Mouse (Mus musculus): Measurements from ENCODE around the gene Parp6.

The Parp6 gene

DNA sequence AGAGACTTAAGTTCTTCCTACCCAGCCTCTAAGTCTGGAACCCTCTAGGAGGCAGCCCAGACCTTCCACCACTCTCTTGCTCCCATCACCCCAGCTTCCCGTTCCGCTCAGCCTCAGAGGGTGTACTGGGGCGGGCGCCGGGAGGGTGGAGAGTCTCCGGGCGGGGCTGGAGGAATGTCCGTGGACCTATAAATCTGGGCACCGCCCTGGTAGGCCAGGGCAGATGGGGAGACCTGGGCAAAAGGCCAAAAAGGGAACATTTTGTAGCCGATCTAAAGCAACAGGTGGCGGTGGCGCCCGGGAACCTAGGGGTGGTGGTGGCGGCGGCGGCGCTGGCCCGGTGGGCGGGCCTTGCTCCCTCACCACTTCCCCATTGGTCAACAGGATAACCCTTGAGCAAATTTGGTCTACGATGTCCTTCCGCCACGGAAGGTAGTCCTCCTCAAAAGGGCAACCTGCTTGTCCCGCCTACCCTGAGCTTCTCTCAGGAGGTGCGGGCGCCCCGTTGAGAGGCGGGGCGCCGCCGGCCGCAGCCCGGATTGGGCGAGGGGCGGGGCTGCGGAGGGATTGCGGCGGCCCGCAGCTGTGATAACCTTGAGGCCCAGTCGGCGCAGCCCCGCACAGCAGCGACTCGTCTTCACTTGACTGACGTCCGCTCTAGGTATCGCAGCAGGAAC is 39.0 kb downstream of the Parp6 start, which contains the start of gene Pkm:
Gene Pkm, plus strand, starts transcription at position 411 of the 677 bp plus-strand sequence.
- DNase-seq (ENCODE audit: low spot score in 2 of 2) = peak; percentile 92 to 97

DNA sequence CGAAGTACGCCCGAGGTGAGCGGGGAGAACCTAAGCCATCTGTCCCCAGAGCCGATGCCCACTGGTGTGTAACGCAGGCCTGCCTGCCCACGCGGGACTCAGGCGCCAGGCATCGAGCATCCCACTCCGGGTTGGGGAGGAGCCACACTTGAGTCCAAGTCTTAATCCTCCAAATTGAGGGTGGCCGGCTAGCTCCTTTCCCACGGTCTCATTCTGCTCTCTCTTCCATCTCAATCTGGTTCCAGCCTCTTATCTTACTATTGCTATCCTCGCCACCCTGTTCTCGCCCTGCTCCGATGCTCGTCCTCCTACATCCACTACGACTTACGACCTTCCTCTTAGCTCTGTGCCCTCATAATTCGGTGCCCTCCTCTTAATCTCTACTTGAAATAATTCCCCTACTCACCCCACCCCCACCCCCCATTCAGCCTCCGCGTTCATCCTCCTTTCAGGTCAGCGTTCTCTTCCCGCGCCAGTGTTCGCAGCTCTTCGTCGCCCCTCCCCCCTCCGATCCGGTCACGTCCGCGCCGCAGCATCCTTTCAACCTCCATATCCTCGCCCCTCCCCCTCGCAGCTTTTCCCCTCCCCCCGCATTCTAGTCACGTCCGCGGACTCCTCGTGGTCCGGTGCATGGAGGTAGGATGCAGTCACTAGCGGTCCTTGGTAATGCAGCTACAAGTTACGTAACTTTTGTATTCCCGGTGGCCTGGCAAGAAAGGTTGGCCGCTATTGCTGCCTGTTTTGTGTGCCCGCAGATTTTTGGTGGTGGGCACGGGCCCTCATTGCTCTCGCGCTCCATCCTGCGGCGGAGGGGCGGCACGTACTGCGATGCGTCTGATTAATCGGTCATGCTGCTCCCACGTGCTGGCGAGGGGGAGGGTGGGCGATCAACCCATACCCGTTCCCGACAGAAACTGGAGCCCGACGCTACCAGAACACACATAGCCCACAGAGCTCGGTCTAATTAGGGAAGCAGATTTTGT is 39.8 kb downstream of the Parp6 start:
- peak; percentile 60 to 68 for DNase-seq (ENCODE audit: low spot score in 2 of 2)

DNA sequence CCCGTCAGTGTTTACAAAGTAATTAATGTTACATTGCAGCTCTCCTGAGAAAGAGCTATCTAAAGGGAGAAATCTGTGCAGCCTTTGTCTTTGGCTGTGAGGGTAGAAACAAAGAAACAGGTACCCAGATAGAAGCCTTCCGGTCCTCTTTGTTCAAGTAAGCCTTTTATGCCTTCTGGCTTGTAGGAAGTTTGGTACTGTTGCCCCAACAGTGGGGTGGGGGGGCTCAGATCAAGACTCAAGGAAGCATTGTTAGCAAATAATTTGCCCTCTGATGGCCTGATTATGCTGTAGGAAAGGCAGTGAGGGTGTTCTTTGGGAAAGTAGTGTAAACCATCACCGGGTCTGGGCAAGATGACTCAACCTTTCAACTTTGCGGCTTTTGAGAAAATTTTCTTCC is 41.1 kb downstream of the Parp6 start:
- DNase-seq (ENCODE audit: low spot score in 2 of 2) = no peak

DNA sequence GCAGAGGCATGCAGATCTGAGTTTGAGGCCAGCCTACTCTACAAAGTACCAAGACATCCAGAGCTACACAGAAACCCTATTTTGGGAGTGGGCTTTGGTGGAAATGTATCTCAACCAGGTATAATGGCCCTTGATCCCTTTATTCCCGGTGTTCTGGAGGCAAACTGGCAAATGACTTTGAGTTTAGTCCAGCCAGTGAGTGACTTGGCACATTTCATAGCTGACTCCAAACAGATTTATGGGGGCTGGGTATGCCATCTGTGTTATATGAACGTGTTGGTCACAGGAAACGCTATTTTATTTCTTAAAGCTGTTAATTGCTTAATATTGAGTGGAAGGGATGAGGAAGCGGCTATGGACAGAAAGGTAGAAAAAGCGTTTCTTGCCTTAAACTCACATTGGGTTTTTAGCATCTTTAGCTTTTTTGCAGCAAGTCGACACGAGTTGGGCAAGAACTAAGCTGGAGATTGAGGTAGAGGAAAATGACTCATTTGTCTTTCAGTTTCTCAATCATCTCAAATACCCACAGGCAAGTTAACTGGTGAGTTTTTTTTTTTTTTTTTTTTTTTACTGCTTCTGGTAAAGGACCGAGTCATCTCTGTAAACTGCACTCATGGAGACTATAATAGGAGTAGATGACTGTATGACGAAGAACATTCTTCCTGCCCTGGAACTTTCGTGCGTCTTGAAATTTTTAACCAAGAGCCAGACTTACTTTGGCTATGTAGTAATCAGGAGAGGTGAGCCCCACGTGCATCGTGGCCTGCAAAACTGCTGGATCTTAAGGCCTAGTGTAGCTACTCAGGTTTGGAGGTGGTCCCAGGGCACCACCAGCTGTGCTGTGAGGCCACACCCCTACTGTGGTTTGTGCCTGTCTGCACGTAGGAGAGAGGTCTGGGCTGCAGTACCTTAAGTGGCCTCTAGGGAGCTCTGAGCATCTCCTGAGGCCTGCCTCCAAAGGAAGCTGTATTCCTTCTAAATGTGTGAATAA is 42.2 kb downstream of the Parp6 start:
- DNase-seq (ENCODE audit: low spot score in 2 of 2) = peak; percentile 74 to 81

DNA sequence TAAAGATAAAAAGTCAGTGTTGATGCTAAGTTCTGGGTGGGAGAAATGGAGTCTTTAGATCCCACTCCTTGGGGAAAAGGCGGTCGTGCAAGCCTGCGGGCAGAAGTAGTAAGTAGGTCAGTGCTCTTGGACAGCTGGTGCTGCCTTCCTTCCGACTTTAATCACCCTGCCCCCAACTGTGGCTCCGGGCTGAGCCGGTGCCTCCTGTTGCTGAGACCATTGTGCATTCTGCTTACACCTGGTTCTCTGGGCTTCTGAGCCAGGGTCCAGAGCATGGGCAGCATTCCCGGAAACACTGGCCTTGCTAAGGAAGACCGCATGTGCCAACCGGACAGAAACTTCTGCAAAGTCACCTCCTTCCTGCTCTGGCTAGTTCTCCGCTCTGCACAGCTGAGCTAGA is 43.3 kb downstream of the Parp6 start:
- DNase-seq (ENCODE audit: low spot score in 2 of 2) = no peak

- DNase-seq (ENCODE audit: low spot score in 2 of 2) = no peak
Measured at GRCm38 (mm10) chr9:59661298-59661975, 44.4 kb downstream of the Parp6 start.

DNA sequence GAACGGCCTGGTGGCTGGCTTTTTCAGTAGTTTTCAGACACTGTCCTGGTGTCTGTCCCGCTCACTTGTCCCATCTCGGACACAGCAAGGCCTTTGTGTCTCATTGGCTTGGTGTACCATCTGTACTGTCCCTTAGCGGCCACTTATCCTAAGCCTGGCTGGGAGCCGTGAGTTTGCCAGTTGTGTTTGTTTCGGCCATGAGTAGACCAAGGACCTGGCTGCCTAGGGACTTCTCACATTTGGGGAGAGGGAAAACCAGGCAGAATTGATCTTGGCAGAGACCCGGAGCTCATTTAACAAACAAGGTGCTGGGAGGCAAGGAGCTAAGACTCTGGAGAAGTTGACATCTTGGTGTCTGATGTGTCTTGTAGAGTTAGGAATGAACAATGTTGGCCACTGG is 46.1 kb downstream of the Parp6 start:
- no peak for DNase-seq (ENCODE audit: low spot score in 2 of 2)

GRCm38 (mm10) chr9:59663957-59664356 is 46.9 kb downstream of the Parp6 start:
- DNase-seq (ENCODE audit: low spot score in 2 of 2) = no peak

DNA sequence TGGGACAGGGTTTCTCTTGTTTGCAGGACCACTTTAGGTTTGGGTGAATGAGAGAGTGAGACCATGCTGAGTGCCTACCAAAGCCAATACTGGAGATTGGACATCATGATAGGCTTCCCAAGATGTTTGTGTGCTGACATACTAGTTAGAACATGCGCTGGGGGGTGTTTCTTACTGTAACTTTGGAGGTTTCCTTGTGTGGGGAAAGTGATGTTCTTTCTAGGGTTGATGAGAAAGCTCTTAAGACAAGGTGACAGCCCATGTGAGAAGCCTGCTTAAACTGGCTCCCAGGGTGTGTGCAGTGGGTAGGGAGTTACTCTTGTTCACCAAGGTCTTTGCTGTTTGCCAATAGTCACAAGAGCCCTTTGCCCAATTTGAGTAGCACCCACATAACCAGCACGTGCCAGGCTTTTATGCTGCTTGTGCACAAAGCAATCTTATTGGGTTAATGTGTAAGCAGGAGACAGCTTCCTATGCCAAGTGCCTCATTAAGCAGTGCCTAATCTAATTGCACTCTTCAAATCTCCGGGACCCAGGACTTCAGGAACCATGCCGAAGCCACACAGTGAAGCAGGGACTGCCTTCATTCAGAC is 47.7 kb downstream of the Parp6 start:
- no peak for DNase-seq (ENCODE audit: low spot score in 2 of 2)

- DNase-seq (ENCODE audit: low spot score in 2 of 2) = no peak
Measured at GRCm38 (mm10) chr9:59666016-59666415, 48.9 kb downstream of the Parp6 start.

DNA sequence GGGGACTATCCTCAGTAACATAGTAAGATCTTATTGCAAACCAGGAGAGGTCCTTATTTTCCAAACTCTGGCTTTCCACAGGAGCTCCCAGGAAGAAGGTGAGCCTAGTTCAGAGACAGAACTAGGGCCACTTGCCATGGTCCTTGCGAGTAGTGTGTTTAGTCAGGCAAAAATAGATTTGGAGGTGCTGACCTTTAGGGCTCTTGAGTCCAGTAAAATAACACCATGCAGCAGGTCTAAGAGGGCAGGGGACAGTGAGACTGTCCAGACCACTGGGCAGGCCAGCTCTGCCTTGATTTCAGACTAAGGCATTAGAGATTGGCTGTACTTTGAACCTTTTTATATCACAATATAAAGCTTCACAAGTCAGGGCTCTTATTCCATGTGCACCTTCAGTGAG is 49.7 kb downstream of the Parp6 start:
- DNase-seq (ENCODE audit: low spot score in 2 of 2) = no peak

DNA sequence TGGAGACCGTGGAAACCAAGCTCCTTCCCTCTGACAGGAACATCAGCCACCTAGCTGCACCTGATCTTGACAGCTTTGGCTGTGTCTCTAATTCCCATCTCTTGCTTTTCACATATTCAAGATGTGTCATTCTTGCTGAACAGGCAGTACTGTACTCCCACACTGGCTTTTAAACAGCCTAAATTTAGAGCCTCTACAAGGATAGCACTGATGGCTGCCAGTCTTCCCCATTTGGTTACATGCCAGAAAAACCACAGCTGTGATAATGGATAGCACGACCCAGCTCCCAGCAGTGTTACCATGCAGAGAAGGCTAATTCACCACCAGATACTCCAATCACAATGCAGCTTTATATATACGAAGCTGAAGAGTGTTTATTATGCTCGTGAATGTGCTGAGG is 50.2 kb downstream of the Parp6 start:
- no peak for DNase-seq (ENCODE audit: low spot score in 2 of 2)

DNA sequence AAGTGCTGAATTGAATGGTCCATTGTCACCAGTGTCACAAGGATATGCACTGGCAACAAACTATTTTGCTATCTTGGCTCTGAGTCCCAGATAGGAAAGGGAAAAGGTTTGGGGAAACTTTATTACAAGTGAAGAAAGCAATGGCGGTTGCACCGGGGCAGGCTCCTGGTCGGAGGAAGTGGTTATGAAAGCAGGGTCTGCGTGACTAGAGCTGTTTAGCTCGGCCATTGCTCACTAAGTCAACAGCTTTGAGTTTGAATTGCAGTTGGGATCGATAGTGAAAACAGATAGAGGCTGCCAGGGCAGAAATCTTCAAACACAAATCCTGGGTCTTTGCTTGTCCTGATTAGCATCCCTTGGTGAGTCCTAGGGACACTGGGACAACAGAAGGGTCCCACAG is 50.8 kb downstream of the Parp6 start:
- no peak for DNase-seq (ENCODE audit: low spot score in 2 of 2)

DNA sequence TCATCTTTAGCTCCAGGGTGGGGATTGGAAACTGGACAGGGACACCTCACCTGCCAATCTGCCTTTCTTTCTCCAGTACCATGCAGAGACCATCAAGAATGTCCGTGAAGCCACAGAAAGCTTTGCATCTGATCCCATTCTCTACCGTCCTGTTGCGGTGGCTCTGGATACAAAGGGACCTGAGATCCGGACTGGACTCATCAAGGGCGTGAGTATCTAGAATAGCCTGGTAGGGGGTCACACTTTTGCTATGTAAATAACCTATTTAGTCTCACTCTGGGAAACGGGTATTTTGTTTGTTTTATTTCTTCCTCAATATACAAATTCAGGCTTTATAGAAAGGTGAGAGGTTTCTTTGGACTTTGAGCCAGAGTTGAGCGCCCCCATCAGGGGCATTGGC is 51.4 kb downstream of the Parp6 start:
- no peak for DNase-seq (ENCODE audit: low spot score in 2 of 2)

- DNase-seq (ENCODE audit: low spot score in 2 of 2) = no peak
Measured at GRCm38 (mm10) chr9:59669172-59669571, 52.1 kb downstream of the Parp6 start.

DNA sequence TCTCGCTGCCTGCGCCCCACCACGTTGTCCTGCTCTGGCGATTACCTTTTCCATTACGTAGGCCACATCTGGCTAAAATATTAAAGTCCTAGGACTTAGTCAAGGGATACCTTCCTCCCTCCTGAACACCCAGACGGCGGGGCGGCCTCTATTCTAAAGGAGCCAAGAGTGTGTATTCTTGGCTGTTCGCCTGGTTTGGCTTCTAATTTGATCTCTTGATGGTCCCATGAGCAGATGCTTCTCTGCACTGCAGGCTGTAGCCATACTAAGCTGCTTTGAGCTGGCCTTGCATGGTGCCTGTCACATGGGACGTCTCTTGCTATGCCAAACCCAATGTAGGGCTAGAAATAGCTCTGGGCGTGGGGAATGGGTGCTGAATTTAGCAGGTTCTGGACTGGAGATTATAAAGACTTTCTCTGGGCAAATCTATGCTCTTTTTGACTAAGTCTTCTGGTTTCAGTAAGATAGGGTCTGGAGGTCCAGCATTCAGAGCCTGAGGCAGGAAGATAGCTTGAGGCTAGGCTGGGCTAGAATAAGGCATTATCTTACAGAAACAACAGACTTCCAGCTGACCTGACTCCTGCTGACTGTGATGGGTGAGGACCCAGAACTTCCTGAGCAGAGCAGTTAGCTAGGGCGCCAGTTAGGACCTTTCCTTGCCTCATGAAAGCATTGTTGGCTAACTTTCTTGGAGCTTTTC is 55.3 kb downstream of the Parp6 start:
- DNase-seq (ENCODE audit: low spot score in 2 of 2) = no peak

DNA sequence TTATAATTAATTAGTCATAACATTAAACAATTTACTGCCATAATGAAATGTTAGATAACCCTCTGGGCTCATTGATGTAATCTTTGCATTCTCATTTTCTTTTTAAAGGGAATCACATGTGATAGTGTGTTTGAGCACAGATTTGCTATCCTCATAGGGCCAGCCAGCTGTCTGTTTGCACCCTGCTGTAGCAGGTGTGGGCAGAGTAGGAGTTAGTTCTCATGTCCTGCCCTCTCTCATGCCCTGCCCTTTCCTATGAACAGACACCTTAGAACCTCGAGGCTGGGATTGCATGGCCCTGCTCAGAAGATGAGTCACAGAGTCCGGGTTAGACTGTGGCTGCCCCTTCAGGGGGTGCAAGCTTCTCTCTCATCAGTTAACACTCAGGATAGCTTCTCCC is 56.3 kb downstream of the Parp6 start:
- no peak for DNase-seq (ENCODE audit: low spot score in 2 of 2)

GRCm38 (mm10) chr9:59675598-59675997 is 58.5 kb downstream of the Parp6 start:
- DNase-seq (ENCODE audit: low spot score in 2 of 2) = no peak

GRCm38 (mm10) chr9:59678313-59678712 is 61.2 kb downstream of the Parp6 start:
- peak; percentile 27 to 31 for DNase-seq (ENCODE audit: low spot score in 2 of 2)
